Mouse (Mus musculus): Measurements from ENCODE around the gene Nod2.

DNA sequence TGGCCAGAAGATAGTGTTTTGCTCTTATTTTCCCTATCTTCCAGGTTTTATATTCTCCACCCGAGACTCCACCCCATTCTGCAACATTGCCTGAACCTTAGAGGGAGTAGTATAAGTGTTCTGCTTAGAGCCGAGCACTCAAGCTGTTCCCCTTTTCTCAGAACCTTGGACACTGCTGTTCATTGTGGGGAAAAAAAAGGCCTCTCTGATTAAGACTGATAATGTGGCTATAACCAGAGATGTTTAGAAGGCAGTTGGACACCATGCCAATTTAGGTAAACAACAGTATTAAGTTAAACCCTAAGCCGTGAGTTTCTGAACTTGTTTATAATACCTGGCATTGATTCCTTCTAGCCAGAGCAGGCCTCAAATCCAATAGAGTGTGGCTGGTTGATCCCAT lies 55.7 kb downstream of the Nod2 start:
- TF ChIP-seq CTCF (IDR thresholded peaks at IDR 0.05; ENCODE audit: borderline replicate concordance, insufficient read depth, low read length) (no peak), POLR2A (IDR thresholded peaks at IDR 0.05; ENCODE audit: low read depth, low read length) (no peak)
